Mouse (Mus musculus): ENCODE data around the gene Polr3g.

DNA sequence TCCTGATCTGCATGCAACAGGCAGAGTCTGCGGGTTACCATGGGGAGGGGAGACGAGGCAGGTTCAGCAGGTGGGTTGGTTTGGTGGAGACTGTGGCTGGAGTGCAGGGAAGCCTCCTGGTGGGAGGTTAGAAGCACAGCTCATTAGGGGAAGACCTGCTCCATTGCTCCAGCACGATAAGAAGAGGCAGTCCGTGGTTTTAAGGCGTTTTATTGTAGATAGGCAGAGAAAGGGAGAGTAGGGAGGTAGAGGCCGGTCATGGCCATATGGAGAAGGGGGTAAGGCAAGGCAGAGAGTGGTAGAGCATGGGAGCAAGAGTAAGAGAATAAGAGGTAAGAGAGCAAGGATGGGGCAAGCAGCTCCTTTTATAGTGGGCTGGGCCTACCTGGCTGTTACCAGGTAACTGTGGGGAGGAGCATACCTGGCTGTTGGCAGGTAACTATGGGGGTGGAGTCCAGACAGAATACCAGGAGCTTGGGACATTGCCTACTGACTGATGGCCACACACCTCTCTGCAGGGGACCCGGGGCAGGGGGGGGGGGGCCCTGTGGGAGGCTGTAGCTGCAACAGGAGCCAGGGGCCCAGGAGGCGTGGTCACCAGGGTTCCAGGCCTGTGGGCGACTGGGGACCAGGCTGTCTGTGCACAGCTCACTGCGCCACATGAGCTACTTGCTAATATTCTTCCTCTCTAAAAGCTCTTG, 32.7 kb upstream of the Polr3g start:
- TF ChIP-seq CTCF (IDR thresholded peaks at IDR 0.05; ENCODE audit: low read depth) (no peak), EP300 (IDR thresholded peaks at IDR 0.05; ENCODE audit: low read depth) (no peak)
